Mouse (Mus musculus): ENCODE measurements around the gene Xrcc6.

DNA sequence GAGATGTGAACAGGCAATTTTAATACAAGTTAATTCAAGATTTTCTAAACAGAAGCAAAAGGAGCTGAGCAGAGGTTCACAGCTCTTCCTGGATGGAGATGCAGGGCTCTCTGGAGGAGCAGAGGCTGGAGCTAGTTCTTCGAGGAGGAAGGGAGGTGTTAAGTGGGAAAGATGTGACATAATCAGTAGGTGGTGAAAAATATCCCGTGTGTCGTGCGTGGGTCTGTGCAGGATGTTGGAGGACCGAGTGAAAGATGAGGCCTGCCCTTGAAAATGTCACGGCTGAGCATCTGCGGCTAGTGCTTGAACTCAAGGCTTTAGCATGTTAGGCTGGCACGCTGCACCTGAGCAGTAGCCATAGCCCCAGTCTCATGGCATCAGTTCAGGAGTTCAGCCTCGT is 98.0 kb downstream of the Xrcc6 start:
- TF ChIP-seq CTCF (IDR thresholded peaks at IDR 0.05; ENCODE audit: low read depth, low read length) (no peak), TAL1 (conservative IDR thresholded peaks at IDR 0.05; ENCODE audit: low read depth, low read length) (no peak), GATA1 (IDR thresholded peaks at IDR 0.05; ENCODE audit: borderline replicate concordance, low read length) (no peak), POLR2AphosphoS5 (IDR thresholded peaks at IDR 0.05; ENCODE audit: insufficient replicate concordance, low read depth, low read length) (no peak)
